Mouse (Mus musculus) lung, embryonic 14.5 days (tissue): ENCODE data around the gene Arpp21. TPM values are rescaled to one million over a fixed set of nuclear protein-coding genes. Genes with fewer than 3 reads are reported as not detected.

ENCODE experiments used
- ATAC-seq: fragments of 200-750 bp; cut with Nextera tagmentation; 2 replicates; pipeline ENCODE4 v1.8.0; 2017; ENCODE audit warnings: mild to moderate bottlenecking, moderate TSS enrichment, moderate library complexity; ENCODE audit not compliant: insufficient read depth
- DNase-seq: peaks from one replicate; pipeline ENCODE4 v3.0.0-alpha.2; 2015
- H3K27ac ChIP-seq: fragments of 300-500 bp; sonication (generic); 2 replicates; pipeline ENCODE4 v1.5.1; 2014; ENCODE audit warnings: low read depth, mild to moderate bottlenecking, moderate library complexity
- H3K27me3 ChIP-seq: fragments of 300-500 bp; sonication (generic); 2 replicates; pipeline ENCODE4 v1.6.1; 2014; ENCODE audit warnings: low read length, control low read depth; ENCODE audit not compliant: insufficient read depth
- H3K36me3 ChIP-seq: fragments of 300-500 bp; sonication (generic); 2 replicates; pipeline ENCODE4 v1.6.1; 2014; ENCODE audit warnings: control low read depth; ENCODE audit not compliant: insufficient read depth
- H3K4me1 ChIP-seq: fragments of 300-500 bp; sonication (generic); 2 replicates; pipeline ENCODE4 v1.6.1; 2014; ENCODE audit warnings: antibody characterized with exemption, control low read depth; ENCODE audit not compliant: insufficient read depth
- H3K4me2 ChIP-seq: fragments of 300-500 bp; sonication (generic); 2 replicates; pipeline ENCODE4 v1.6.1; 2014; ENCODE audit warnings: mild to moderate bottlenecking
- H3K4me3 ChIP-seq: fragments of 300-500 bp; sonication (generic); 2 replicates; pipeline ENCODE4 v1.5.1; 2014; ENCODE audit warnings: low read depth, low read length
- H3K9ac ChIP-seq: fragments of 300-500 bp; sonication (generic); 2 replicates; pipeline ENCODE4 v1.6.1; 2014
- H3K9me3 ChIP-seq: fragments of 300-500 bp; sonication (generic); 2 replicates; pipeline ENCODE4 v1.6.1; 2016; ENCODE audit warnings: low read depth, low read length, control low read depth
- CTCF ChIP-seq: IDR thresholded peaks from 2 replicates; pipeline ENCODE4 v1.5.1; 2016; ENCODE audit warnings: antibody characterized with exemption, low read depth
- WGBS: fragments of 180-500 bp; shearing (Covaris S2); extraction: QIAGEN DNeasy Blood & Tissue Kit; methylation state at CpG from one replicate; pipeline ENCODE4 v1.1.7; 2014; 5-methylcytosine and 5-hydroxymethylcytosine counted together
- polyA plus RNA-seq: library from polyadenylated mRNA; unstranded; fragments of >200 nt; fragmentation: Nextera tagmentation; extraction: Ambion mirVana; gene quantifications from 2 replicates; pipeline ENCODE4 v1.2.1, GENCODE M21; 2014

Gene Arpp21
- polyA plus RNA-seq, 1 experiment from 2014 or later: 0.18 TPM

DNA sequence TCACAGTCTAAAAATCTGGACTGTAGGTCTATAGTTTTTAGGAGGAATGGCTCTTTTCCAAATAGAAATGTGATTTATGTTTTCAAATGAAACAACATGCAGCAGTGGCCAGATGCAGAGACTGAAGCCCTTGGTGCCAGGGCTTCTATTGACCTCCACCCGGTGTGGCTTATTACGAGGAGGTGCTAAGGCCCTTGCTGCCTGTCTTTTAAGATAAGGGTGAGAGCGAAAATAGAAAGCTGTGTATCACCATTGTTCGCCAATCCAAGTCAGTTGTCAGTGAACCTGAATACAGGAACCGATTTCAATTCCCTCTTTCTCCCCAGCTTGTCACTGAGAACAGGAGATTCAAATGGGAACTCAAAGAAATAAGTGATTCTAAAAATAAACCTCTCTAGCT is 57.3 kb downstream of the Arpp21 start:
- Histone ChIP-seq H3K4me2 (no peak overlapping the region), H3K9ac (no peak overlapping the region), H3K9me3 (no peaks in the 10 kb centered on the region), H3K27me3 (no peaks in the 10 kb centered on the region), H3K36me3 (no peaks in the 10 kb centered on the region), H3K4me1 (peaks cover 8% of the 10 kb centered on the region; the same call in 1 of the 2 replicates), H3K27ac (no peak overlapping the region), H3K4me3 (no peak overlapping the region)
- no peak for TF ChIP-seq CTCF
- DNase-seq: no peak
- ATAC-seq: no peak
- 21% methylated on average over 5 of the region's 5 CpGs for WGBS

DNA sequence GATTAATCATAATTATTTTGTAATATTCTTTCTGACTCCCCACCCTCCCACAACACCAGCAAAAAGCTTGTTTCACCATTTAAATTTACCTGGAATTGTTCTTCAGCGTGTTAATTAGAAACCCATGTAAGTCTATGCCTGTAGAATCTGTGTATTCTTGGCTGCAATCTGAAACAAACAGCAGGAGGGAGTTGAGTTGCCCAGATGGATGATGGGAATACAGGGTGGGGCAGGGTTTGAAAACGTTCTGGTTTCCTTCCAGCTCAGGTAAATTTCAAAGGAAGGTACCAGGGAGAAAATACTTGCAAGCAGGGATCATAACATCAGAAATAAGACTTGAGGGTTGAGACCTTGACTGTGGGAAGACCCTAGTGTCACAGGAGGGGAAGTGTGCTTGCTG is 58.2 kb downstream of the Arpp21 start:
- DNase-seq (no peak), ATAC-seq (no peak)
- no peak overlapping the region for H3K9ac ChIP-seq
- peaks cover 8% of the 10 kb centered on the region; the same call in 1 of the 2 replicates for H3K4me1 ChIP-seq
- 71% methylated on average over 2 of the region's 2 CpGs for WGBS
- H3K9me3 ChIP-seq: no peaks in the 10 kb centered on the region
- H3K27ac ChIP-seq: no peak overlapping the region
- TF ChIP-seq CTCF: no peak
- no peak overlapping the region for H3K4me3 ChIP-seq
- H3K4me2 ChIP-seq: no peak overlapping the region
- H3K36me3 ChIP-seq: no peaks in the 10 kb centered on the region
- H3K27me3 ChIP-seq: no peaks in the 10 kb centered on the region

DNA sequence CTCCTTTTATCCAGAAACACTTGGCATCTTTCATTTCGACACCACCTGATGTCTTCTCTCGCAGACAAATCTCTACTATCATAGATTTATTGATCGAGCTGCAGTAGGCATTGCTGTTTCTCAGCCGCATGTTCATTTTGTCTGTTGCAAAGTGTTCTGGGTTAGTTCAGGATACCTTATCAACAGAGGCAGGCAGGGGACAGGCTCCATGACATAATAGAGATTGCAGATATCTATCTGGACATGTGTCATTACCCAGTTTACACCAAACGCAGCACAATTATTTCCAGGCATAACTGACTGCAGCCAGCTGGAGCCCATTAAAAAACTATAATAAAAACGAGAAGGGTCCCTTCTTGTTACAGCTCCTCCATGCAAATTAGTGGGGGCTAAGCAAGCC is 59.4 kb downstream of the Arpp21 start:
- no peaks in the 10 kb centered on the region for H3K27me3 ChIP-seq
- no peak overlapping the region for H3K27ac ChIP-seq
- H3K9ac ChIP-seq: no peak overlapping the region
- 0 out of 2 replicates have a peak, but pooled peaks cover 8% of the 10 kb centered on the region for H3K4me1 ChIP-seq
- 56% methylated on average over 6 of the region's 6 CpGs for WGBS
- H3K36me3 ChIP-seq: no peaks in the 10 kb centered on the region
- no peak for TF ChIP-seq CTCF
- H3K4me2 ChIP-seq: no peak overlapping the region
- H3K4me3 ChIP-seq: no peak overlapping the region
- ATAC-seq (peak; percentile 56; the same call in 1 of the 2 replicates), DNase-seq (no peak)
- no peaks in the 10 kb centered on the region for H3K9me3 ChIP-seq

DNA sequence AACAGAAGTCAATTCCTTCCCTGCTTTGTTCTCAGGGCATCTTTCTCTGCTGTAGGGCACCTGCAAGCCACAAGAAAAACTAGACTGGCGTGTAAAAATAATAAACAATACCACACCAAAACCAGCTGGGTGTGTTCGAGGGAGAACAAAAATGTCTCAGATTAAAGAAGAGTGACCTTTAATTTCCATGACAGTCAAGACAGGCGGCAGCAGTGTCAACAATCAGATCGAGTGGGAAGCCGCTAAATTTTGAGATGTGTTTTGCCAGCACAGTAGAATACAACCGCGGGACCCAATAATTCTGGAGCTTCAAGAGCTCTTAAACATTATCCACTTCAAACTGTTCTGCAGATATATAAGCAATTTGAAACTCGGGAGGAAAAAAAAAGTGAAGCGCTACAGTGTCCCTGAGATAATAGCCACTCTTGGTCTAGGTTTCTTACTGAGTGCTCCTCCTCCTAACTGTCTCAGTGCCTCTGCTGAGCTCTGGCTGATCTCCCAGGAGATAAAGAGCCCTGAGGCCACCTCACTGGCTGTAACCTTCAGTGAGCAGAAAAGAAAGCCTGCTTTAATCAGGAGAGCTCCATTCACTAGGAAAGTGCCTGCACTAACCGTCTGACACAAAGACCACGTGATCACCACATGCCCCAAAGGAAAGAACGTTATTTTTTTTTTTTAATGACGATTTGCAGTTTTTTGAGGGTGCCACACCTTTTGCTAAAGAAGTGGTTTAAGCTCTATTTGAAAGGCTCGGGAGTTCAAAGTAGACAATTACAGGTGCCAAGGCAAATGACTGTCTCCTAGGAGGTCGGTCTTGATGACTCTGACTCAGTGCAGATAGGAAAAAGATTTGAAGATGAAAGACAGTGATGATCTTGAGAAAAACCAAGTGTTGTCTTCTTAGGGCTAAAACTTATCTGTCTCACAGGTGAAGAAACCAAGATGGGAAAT is 61.1 kb downstream of the Arpp21 start:
- WGBS: 14% methylated on average over 15 of the region's 15 CpGs
- no peak for TF ChIP-seq CTCF
- Histone ChIP-seq H3K9me3 (no peaks in the 10 kb centered on the region), H3K4me1 (0 out of 2 replicates have a peak, but pooled peaks cover 8% of the 10 kb centered on the region), H3K27me3 (no peaks in the 10 kb centered on the region), H3K27ac (no peak overlapping the region), H3K36me3 (no peaks in the 10 kb centered on the region), H3K4me3 (no peak overlapping the region), H3K9ac (no peak overlapping the region), H3K4me2 (peak overlapping the region; percentile 37)
- DNase-seq: peak; percentile 15
- ATAC-seq: 0 out of 2 replicates have a peak, but pooled peaks have one; percentile 40

- Histone ChIP-seq H3K27ac (no peak overlapping the region), H3K9ac (no peak overlapping the region), H3K4me1 (0 out of 2 replicates have a peak, but pooled peaks cover 8% of the 10 kb centered on the region), H3K27me3 (no peaks in the 10 kb centered on the region), H3K4me3 (no peak overlapping the region), H3K36me3 (no peaks in the 10 kb centered on the region), H3K9me3 (no peaks in the 10 kb centered on the region), H3K4me2 (no peak overlapping the region)
- DNase-seq (no peak), ATAC-seq (no peak)
- TF ChIP-seq CTCF: no peak
- WGBS: 63% methylated on average over 5 of the region's 5 CpGs
These were observed 62.0 kb downstream of the Arpp21 start for GRCm38 (mm10) chr9:112173778-112174177.

GRCm38 (mm10) chr9:112164677-112165076 is 71.1 kb downstream of the Arpp21 start:
- no peak for DNase-seq
- Histone ChIP-seq H3K27ac (no peak overlapping the region), H3K4me3 (no peak overlapping the region), H3K4me1 (no peaks in the 10 kb centered on the region), H3K4me2 (no peak overlapping the region), H3K27me3 (no peaks in the 10 kb centered on the region), H3K9ac (no peak overlapping the region), H3K9me3 (no peaks in the 10 kb centered on the region), H3K36me3 (no peaks in the 10 kb centered on the region)
- ATAC-seq: no peak
- TF ChIP-seq CTCF: no peak
- WGBS: 71% methylated on average over 4 of the region's 4 CpGs

- Histone ChIP-seq H3K27me3 (no peaks in the 10 kb centered on the region), H3K9ac (no peak overlapping the region), H3K4me1 (no peaks in the 10 kb centered on the region), H3K36me3 (no peaks in the 10 kb centered on the region), H3K27ac (no peak overlapping the region), H3K4me3 (no peak overlapping the region), H3K4me2 (no peak overlapping the region), H3K9me3 (no peaks in the 10 kb centered on the region)
- TF ChIP-seq CTCF: no peak
- ATAC-seq (no peak), DNase-seq (no peak)
- WGBS: 71% methylated on average over 2 of the region's 2 CpGs
These were observed 74.8 kb downstream of the Arpp21 start for GRCm38 (mm10) chr9:112160981-112161380.
